Mouse (Mus musculus) heart, postnatal 0 days (tissue): ENCODE data around the gene Gm7137.

Experiments
- CTCF ChIP-seq: IDR thresholded peaks from 2 replicates; pipeline ENCODE4 v1.5.1; 2016; ENCODE audit warnings: antibody characterized with exemption, control low read depth, low read depth
- EP300 ChIP-seq: IDR thresholded peaks from 2 replicates; pipeline ENCODE4 v1.6.1; 2016; ENCODE audit warnings: antibody characterized with exemption, low read depth

DNA sequence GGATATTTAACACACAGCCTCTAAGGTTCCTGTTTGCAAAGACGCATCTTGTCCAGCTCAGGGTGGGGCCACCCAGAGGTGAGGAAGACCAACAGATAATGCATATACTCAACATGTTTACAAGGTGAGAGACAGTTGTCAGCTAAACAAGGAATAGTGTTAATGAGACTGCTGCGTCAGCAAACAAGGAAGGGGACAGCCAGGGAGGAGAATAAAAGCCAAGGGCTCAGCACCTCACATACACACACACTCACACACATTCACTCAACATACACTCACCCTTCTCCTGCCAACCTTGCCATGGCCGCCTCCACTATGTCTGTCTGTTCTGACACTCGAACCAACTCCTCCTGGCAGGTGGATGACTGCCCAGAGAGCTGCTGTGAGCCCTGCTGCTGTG, 26.4 kb upstream of the Gm7137 start, which contains the start of gene Gm2696:
- no peak for TF ChIP-seq CTCF
- no peak for TF ChIP-seq EP300
